Mouse (Mus musculus): ENCODE results near the gene Gpr137b. TPM values are rescaled to one million over a fixed set of nuclear protein-coding genes. Genes with fewer than 3 reads are reported as not detected.
"Not testable (repeated sequence)": the region's sequence is repeated elsewhere in the genome, so short reads cannot be mapped to it uniquely, and the experiment has no call there.

Gpr137b gene
- polyA plus RNA-seq, 1 experiment, result 5.5 TPM

DNA sequence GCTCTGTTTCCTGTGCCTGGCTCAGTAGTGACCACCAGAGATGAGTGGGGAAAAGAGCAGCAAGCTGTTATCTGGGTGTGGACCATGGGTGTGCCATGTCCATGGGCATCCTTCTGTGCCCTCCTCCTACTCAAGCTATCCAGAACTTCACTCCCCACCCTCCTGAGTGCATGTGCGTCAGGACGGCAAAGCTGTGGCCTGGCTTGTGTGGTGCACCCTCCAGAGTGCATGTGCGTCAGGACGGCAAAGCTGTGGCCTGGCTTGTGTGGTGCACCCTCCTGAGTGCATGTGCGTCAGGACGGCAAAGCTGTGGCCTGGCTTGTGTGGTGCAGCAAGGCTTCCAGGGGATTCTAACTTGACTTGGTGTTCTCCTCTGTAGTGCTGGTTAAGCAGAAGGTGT lies 31.6 kb downstream of the Gpr137b start:
- 88% methylated on average over 6 of the region's 6 CpGs for WGBS
- not testable (repeated sequence) for H3K27ac ChIP-seq (ENCODE audit: control insufficient read depth, insufficient read depth, low read depth, low read length, poor library complexity); H3K4me1 ChIP-seq (ENCODE audit: control insufficient read depth, insufficient read depth, low read length); H3K4me3 ChIP-seq (replicated peaks; ENCODE audit: control insufficient read depth, low read depth, low read length)

DNA sequence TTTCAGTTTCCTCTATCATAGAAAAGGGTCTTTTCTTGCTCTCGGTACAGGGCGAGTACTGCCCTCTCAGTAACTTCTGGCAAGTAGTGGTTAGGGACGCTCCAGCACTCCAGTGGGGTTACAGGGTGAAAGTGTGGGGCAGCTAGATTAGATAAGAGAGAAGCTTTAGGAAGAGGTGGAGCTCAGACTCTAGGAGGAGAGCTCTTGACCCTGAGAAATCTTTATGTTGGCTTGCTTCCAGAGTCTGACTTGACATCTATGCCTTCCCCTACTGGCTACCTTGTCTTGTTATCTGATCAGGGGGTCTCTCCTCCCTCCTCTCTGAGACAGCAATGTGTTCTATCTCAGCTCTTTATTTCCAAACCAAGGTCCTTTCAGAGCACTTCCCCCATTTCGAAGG lies 33.8 kb downstream of the Gpr137b start:
- H3K27ac ChIP-seq (ENCODE audit: control insufficient read depth, insufficient read depth, low read depth, low read length, poor library complexity); H3K4me3 ChIP-seq (replicated peaks; ENCODE audit: control insufficient read depth, low read depth, low read length); H3K4me1 ChIP-seq (ENCODE audit: control insufficient read depth, insufficient read depth, low read length): not testable (repeated sequence)
- 57% methylated on average over 4 of the region's 4 CpGs for WGBS

DNA sequence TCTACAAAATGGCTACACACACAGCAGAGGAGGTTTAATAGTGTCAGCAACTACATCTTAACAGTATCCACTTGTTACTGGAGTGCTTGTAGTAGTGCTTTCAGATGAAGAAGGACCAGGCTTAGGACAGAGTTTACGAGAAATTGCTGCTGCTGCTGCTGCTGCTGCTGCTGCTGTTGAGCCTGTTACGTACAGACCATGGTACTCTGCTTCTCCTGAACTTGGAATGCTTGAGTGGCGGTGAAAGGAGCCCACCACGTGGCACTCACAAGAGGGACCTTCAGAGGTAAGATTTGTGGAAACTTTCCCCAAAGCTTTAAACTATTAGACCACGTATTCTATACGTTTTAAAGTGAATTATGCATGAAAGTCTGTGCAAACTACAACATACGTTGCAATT lies 35.2 kb downstream of the Gpr137b start:
- H3K4me1 ChIP-seq (ENCODE audit: control insufficient read depth, insufficient read depth, low read length); H3K27ac ChIP-seq (ENCODE audit: control insufficient read depth, insufficient read depth, low read depth, low read length, poor library complexity); H3K4me3 ChIP-seq (replicated peaks; ENCODE audit: control insufficient read depth, low read depth, low read length): not testable (repeated sequence)
- WGBS, result 77% methylated on average over 7 of the region's 7 CpGs

DNA sequence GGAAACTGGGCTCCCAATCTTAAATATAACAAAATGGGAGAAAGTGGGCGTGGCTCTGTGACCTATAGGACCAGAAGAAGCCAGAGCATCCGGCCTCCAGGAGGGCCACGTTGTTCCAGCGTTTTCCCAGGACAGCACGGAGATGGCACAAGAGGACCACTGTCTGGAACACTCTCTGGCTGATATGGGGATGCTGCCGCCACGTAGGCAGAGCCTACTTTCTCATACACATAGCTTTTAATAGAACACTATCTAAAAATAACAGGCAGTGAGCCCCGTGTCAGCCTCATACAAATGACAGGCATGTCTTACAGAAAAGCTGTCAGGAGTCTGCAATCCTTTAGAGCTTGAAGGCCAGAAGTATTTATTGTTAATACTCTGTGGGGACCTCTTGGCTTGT lies 35.7 kb downstream of the Gpr137b start:
- not testable (repeated sequence) for H3K27ac ChIP-seq (ENCODE audit: control insufficient read depth, insufficient read depth, low read depth, low read length, poor library complexity); H3K4me1 ChIP-seq (ENCODE audit: control insufficient read depth, insufficient read depth, low read length); H3K4me3 ChIP-seq (replicated peaks; ENCODE audit: control insufficient read depth, low read depth, low read length)
- whole genome bisulfite sequencing, result 77% methylated on average over 8 of the region's 8 CpGs

DNA sequence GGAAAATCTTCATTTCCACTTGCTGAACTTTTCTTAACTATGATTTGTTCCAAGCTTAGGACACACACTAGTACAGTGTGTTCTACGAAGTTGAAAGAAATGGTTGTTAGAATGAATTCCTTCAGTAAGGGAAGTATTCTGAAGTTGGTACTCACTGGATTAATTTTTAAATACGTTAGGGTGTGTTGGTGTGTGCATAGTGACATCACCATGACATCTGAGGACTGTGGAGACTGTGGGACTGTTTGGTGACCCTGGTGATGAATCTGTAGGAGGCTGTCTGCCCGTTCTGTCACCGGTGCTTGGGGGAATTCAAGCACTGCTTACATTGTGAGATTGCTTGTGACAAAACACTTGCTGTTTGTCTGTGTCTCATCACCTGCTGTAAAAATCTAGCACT lies 41.7 kb downstream of the Gpr137b start:
- not testable (repeated sequence) for H3K4me1 ChIP-seq (ENCODE audit: control insufficient read depth, insufficient read depth, low read length); H3K27ac ChIP-seq (ENCODE audit: control insufficient read depth, insufficient read depth, low read depth, low read length, poor library complexity); H3K4me3 ChIP-seq (replicated peaks; ENCODE audit: control insufficient read depth, low read depth, low read length)
- WGBS, result 75% methylated on average over 4 of the region's 4 CpGs

DNA sequence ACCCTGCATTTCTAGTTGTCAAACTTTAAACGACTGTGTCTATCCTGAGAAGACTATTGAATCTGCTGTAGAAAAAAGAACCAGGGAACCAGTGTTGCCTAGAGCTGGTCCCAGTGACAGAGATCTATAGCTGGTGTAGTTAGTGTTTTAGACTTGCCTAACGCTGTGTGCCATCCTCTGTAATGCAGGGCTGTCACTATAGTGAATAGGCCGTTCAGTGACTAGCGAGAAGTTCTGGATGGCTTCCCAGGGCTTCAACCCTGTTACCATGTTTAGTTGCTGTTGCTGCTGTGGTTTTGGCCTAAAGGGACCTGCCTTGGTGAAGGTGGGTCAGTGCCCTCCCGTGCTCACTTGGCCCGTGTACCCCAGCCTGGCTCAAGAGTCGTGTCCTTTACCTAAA lies 43.1 kb downstream of the Gpr137b start:
- 82% methylated on average over 7 of the region's 7 CpGs for WGBS
- not testable (repeated sequence) for H3K27ac ChIP-seq (ENCODE audit: control insufficient read depth, insufficient read depth, low read depth, low read length, poor library complexity); H3K4me1 ChIP-seq (ENCODE audit: control insufficient read depth, insufficient read depth, low read length); H3K4me3 ChIP-seq (replicated peaks; ENCODE audit: control insufficient read depth, low read depth, low read length)

DNA sequence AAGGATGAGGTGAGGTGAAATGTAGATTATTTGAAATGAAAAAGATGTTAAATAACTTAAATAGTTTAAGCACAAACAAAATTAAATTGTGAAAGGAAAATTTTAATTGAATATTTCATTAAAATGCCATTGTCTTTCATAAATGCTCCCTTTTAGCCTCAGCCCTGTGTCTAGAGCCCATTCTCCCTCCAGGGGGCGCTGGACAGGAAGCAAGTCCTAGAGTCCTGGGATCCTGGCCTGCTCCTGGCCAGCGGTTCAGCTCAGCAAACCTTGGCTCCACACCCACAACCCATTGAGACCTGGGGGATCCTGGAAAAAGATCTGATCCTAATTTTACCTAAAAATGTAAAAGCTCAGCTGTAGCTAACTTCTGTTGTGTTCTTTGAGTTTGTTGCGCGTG lies 44.5 kb downstream of the Gpr137b start:
- Histone ChIP-seq H3K4me1 (ENCODE audit: control insufficient read depth, insufficient read depth, low read length) (no peaks in the 10 kb centered on the region), H3K4me3 (replicated peaks; ENCODE audit: control insufficient read depth, low read depth, low read length) (no peak overlapping the region), H3K27ac (ENCODE audit: control insufficient read depth, insufficient read depth, low read depth, low read length, poor library complexity) (no peak overlapping the region)
- WGBS, result 67% methylated on average over 4 of the region's 4 CpGs
- TF ChIP-seq CTCF (IDR thresholded peaks at IDR 0.05; ENCODE audit: control insufficient read depth, insufficient read depth, low read length), result peak; percentile 43; the same call in 1 of the 2 replicates
- no peak for TF ChIP-seq POLR2A (IDR thresholded peaks at IDR 0.05; ENCODE audit: borderline replicate concordance, control insufficient read depth, low read depth, low read length)

DNA sequence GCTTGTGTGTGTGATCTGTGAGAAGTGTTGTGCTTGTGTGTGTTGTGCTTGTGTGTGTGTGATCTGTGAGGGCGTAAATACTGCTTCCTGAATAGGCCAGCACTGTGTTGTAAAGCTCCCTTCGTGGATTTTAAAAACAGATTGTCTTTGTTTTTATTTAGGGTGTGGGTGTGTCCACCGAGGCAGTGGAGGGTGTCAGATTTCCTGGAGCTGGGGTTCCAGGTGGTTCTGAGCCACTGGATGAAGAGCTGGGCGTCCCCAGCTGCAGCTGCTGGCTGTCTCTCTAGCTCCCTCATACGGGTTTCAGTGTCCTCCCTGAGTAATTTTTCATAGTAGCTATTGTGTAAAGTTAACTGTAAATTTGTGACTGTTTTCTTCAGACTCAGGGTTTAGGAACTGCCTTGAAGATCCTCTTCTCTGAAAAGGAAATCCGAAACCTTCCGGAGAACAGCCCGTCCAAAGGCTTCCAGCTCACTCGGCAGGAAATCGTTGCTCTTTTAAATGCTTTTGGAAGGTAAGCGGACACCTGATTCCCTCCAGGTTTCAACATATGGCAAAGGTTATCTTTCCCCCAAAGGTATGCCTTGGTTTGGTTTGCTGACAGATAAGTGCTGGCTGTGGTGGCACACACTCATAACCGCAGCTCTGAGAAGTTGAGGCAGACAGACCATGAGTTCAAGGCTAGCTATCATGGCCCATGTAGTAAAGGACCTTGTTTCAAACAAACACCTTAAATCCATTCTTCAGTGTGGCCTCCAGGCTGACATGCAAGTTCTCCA lies 46.0 kb downstream of the Gpr137b start:
- not testable (repeated sequence) for H3K4me3 ChIP-seq (replicated peaks; ENCODE audit: control insufficient read depth, low read depth, low read length); H3K27ac ChIP-seq (ENCODE audit: control insufficient read depth, insufficient read depth, low read depth, low read length, poor library complexity); H3K4me1 ChIP-seq (ENCODE audit: control insufficient read depth, insufficient read depth, low read length)
- WGBS, result 42% methylated on average over 12 of the region's 12 CpGs

DNA sequence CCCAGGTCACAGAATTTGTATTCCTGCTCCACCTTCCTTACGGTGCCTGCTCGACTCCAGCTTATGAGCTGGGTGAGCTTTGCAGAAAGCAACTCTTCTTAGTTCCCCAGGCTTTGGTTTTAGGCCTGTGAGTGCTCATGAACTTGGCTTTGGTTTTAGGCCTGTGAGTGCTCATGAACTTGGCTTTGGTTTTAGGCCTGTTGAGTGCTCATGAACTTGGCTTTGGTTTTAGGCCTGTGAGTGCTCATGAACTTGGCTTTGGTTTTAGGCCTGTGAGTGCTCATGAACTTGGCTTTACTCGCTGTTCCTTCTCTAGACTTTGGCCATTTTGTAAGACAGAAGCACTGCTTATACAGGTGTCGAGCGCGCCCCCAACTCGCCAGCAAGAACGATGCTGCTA lies 56.5 kb downstream of the Gpr137b start:
- not testable (repeated sequence) for H3K4me3 ChIP-seq (replicated peaks; ENCODE audit: control insufficient read depth, low read depth, low read length); H3K27ac ChIP-seq (ENCODE audit: control insufficient read depth, insufficient read depth, low read depth, low read length, poor library complexity); H3K4me1 ChIP-seq (ENCODE audit: control insufficient read depth, insufficient read depth, low read length)
- WGBS, result 77% methylated on average over 8 of the region's 8 CpGs

DNA sequence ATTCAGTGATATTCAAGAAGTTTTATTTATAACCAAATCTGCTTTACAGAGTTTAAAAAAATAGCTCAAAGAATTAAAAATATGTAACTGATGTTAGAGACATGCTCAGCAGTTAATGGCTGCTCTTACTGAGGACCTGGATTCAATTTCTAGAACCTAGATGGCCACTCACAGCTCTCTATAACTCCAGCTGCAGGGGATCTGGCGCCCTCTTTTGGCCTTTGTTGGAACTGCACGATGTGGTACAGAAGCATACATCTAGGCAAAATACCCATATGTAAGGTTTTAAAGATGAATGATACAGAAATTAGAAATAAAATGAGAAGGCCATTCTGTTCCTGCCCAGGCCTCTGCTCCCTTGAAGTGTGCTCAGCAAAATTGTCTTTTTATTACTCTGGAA lies 64.9 kb downstream of the Gpr137b start:
- Histone ChIP-seq H3K4me3 (replicated peaks; ENCODE audit: control insufficient read depth, low read depth, low read length) (no peak overlapping the region), H3K4me1 (ENCODE audit: control insufficient read depth, insufficient read depth, low read length) (no peaks in the 10 kb centered on the region), H3K27ac (ENCODE audit: control insufficient read depth, insufficient read depth, low read depth, low read length, poor library complexity) (no peak overlapping the region)
- TF ChIP-seq POLR2A (IDR thresholded peaks at IDR 0.05; ENCODE audit: borderline replicate concordance, control insufficient read depth, low read depth, low read length), result no peak
- TF ChIP-seq CTCF (IDR thresholded peaks at IDR 0.05; ENCODE audit: control insufficient read depth, insufficient read depth, low read length), result peak; percentile 65
- WGBS, result 0% methylated on average over 2 of the region's 2 CpGs

Other genes starting within 250 kb of the Gpr137b start
- gene Prl2c5, start 211.3 kb downstream of the Gpr137b start, polyA plus RNA-seq (2011; ENCODE audit: insufficient read depth, insufficient read length, low replicate concordance, missing spikeins), result not detected in 2 replicates
- 1.6 and 5.5 TPM in 2 replicates for gene Nid1, start 43.5 kb upstream of the Gpr137b start, polyA plus RNA-seq (2011; ENCODE audit: insufficient read depth, insufficient read length, low replicate concordance, missing spikeins)
- 9.2 and 27.6 TPM in 2 replicates for gene Lyst, start 196.4 kb upstream of the Gpr137b start, polyA plus RNA-seq (2011; ENCODE audit: insufficient read depth, insufficient read length, low replicate concordance, missing spikeins)

All from bone marrow, adult 2 months (tissue).